Mouse (Mus musculus): ENCODE measurements around the gene Zfp428. TPM values are rescaled to one million over a fixed set of nuclear protein-coding genes. Genes with fewer than 3 reads are reported as not detected.

The Zfp428 gene
- total RNA-seq (2022): 10 to 100 TPM; 15.1 to 17.1 (median 15.6) TPM

DNA sequence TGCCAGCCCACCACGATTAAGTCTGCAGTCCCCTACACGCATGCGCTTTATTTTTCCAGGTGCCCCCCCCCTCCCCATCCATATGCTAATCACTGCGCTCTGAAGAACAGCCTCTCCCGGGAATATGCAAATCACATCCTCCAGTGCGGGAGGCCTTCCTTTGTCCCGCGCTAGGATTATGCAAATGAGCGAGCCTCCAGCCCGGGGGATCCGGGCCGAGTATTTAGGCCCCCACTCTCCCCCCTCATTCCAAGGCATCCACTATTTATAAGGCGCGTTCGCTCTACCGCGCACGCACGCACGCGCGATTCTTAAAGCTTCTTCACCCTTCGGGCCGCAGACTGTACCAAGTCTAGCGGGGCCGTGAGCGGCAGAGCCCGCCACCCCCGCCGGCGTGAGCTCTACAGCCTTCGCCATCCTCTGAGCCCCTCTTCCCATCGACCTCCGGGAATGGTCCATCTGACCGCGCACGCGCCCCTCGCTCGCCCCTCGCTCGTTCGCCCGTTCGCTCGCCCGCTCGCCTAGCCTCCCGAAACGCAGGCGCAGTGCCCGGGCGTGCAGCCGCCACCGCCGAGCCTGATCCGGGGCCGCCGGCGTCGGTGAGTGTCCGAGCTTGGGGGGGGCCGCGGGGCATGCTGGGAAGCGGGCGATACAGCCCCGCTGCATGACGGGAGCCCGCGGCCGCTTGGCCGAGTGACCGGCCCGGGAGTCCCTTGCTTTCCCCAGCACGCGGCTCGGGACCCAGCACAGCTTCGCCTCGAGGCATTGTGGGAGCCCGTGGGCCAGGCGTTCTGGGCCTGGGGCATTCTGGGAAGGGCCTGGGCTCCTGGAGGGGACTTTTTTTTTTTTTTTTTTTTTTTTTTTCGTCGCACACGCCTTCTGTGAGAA, at the start of gene Zfp428:
Gene Zfp428 (plus strand): TSS at position 169 of the 888 bp plus-strand sequence.
- DNase-seq (ENCODE audit: low spot score): peak; percentile 70

DNA sequence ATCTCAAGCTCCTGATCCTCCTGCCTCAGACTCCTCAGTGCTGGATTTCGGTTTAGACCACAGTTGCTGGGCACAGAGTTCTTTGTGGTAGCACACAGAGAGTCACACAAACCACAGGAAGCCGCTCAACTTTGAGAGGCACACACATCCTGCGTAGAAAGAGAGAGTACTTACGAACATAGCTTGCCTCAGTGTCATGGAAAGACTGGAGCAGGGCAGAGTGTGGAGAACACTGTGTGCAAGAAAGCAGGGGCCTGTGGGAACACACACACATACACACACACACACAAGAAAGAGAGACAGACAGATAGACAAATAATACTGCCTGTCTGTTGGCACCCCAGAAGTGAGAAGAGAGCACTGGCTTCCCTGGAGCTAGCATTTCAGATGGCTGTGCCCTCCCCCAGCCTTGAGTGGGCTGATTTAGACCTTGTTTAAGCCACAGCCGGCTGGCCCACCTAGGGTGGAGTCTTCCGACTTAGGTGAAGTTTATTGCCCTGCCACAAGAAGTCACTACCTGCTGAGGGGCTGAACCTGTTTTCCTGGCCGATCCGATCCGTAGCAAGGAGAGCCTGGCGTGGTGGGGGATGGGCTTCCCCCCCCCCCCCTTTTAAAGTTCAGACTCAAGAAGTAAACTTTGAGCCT, 49.0 kb upstream of the Zfp428 start:
- DNase-seq (ENCODE audit: low spot score): no peak

DNA sequence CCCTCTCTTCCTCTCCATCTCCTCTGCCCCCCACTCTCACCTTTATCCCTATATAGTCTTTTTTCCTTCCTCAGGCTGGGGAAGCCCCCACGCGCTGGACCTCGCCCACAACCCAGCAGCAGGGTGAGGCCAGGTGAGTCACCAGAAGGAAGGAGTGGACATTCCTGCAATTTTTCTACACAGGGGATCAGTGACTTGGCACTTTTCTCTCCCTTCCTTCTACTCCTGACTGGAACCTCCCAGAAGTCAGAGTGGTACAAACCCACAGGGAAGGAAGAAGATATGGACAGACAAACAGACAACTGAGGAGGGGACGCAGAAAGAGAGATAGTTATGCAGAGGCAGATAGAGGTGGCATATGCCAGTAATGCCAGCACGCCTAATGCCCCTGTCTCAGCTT, 47.4 kb upstream of the Zfp428 start:
- DNase-seq (ENCODE audit: low spot score): no peak

DNA sequence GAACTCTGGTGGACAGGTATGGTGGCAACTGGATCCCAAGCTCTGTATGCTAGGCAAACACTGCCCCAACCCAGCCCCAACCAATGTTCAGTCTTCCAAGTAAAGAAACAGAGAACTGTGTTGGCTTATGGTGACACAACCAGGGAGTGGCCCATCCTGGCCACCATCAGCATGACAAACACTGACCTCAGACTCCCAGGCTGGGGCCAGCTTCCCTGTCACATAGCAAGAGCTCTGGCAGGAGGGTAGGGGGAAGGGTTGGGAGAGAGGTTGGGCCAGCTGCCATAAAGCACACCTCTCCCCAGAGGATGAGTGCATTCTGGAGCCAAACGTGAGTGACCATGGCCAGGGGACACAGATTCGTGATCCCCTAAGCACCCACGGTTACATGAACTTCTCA, 47.0 kb upstream of the Zfp428 start:
- DNase-seq (ENCODE audit: low spot score): no peak

DNA sequence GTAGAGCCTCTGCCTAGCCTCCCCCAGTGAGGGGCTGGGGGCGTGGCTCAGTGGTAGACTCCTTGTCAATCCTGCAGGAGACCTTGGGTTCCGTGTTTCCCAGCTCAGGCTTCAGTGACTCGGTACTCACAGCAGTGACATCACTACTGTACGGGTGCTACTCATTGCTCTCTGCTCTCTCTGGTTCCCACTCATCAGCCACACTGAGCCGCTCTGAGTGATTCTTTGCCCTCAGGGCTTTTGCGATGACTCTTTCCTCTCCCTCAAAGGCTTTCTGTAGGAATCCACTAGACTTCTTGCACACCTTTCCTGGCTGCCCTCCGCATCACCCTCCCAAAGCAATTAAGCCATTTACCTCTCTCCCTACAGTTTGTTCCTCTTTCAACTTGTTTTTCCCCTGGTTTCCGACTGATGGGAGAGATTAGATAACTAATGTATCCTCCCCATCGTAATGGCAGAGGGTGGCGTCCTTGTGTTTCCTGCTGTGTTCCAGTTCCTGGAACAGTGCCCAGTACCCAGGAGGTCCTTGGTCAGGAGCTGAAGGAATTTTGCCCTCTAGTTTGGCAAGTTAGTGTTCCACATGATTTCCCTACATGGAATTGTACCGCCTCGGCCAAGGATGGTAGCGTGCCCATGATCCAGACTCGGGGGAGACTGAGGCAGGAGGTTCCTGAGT, 45.3 kb upstream of the Zfp428 start:
- peak; percentile 36 for DNase-seq (ENCODE audit: low spot score)

DNA sequence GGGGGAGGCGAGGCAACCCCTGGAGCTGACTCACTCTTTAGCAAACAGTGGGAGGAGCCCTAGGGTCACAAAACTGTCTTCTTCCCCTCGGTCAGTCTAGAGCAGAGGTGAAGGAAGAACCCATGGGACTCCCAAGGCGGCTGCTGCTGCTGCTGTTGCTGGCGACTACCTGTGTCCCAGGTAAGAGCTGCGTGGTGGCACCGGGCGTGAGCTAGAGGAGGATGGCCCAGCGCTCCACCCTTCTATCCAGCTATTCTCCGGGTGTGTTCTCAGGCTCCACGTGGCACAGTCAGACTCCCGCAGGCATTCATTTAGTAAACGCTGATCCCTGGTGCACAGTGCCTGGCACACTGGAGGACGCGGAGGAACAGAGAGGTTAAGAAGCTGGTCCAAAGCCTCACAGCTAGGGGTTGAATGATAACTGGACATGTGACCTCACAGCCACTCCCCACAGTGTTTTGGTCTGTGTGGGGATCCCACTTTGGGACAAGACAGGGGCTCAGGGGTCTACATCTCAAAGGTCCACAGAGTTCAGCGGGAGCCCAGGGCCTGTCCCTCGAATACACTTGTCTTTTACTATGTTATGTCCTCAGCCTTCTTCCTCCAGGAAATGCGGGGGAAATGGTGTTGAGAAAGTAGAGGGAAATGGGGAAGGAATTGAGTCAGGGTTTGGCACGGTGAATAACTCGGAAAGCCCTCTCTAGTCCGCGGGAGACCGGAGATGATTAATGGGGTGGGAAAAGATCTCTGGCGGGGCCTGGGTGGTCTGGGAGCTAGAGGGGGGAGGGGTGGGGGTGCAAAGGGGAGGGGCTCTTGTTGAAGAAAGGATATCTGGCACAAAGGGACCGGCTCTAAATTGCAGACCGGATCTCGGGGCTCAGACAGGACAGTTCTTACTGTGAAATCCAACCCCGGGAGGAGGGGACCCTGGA, 44.2 kb upstream of the Zfp428 start, which contains the start of gene Plaur:
Gene Plaur (plus strand): TSS at position 97 of the 932 bp plus-strand sequence.
- DNase-seq (ENCODE audit: low spot score): peak; percentile 71

DNA sequence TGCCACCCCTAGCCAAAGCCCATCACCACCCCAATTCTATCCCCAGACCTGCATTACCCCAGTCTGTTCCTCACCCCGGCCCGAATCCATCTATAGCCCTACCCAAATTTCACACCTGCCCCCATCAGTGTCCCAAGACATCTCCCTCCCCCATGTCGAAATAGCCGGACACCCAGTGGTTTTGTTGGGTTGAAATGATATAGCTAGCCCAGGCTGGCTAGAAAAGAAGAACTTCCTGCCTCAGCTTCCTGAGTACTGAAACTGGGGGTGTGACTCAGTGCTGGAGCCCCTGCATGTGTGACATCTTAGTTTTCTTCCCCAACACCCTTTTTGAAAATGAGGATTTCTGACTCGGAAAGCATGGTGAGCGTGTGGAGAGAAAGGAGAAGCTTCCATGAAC, 40.0 kb upstream of the Zfp428 start:
- no peak for DNase-seq (ENCODE audit: low spot score)

DNA sequence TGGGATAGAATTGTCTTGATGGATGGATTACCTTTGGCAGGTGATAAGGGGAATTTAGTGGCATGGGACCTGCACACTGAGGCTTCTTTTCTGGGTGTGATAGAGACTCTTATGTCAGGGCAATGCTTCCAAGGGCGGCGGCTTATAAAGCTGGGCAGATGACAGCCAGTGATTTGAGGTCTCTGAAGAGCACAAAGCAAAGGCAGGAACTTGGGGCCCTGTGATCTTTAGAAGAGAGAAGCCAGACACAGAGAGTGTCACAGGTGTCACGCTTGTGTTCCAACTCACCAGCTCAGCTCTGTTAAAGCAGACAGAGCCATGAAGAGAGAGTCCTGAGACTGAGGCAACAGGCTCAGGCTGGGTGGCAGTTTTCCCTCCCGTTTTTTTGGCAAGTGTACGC, 38.9 kb upstream of the Zfp428 start:
- DNase-seq (ENCODE audit: low spot score): no peak

DNA sequence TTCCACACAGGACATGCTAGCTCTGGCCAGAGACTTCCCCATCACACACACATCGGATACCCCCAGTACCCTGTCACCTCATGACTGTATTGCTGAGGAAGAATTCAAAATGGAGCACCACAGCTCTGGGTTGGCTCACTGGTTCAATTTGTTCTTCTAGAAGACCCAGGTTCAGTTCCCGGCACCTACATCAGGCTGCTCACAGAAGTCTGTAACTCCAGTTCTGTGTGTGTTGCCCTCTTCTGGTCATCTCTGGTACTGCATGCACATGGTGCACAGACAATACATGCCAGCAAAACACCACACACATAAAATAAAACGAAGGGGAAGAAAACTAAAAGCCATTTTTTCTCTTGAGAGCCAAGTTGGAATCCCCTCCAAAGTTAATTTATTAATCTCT, 37.7 kb upstream of the Zfp428 start:
- no peak for DNase-seq (ENCODE audit: low spot score)

DNA sequence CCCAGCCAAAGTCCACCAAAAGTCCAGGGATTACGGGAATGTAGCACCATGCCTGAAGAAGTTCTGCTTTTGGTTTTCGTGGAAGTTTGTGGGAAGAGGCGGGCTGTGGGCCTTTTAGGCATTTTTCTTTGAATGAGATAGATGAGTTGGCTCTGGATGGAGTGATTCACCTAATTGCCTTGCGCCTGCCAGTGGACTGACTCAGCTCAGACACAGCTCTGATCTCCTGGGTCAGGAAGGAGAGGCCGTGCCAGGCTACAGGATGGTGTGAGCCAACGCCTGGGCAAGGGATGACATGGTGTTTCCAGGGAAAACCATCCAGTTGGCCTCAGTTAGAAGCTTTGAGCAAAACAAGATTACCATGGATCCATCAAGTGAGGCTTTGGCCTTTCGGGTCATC, 36.5 kb upstream of the Zfp428 start:
- no peak for DNase-seq (ENCODE audit: low spot score)

DNA sequence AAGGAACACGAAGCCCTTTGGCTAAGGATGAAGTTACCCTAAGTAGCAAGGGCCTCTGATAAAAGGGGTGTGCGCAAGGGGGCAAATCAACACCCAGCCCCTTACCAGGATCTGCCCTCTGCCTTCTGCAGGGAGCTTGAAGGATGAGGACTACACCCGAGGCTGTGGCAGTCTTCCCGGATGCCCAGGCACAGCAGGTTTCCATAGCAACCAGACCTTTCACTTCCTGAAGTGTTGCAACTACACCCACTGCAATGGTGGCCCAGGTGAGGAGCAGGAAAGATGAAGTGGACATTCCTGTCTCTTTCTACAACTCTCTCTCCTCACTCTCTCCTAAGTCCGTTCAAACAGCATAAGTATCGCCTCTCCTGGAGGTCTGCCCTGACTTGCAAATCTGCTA, 34.4 kb upstream of the Zfp428 start:
- DNase-seq (ENCODE audit: low spot score): no peak

DNA sequence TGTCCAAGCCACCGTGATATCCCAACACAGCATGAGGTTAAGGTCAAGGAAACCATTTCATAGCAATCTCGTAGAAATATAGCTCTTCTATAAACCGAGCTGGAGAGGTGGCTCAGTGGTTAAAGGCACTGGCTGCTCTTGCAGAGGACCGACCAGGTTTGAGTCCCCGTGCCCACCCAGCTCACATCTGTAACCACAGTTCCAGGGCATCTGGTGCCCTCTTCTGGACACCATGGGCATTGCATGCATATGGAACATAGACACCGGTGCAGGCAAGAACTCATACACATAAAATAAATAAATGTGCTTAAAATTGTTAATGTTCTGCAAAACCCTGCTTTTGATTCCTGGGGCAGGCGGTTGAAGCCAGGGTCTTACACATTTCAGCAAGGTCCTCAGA, 33.9 kb upstream of the Zfp428 start:
- no peak for DNase-seq (ENCODE audit: low spot score)

DNA sequence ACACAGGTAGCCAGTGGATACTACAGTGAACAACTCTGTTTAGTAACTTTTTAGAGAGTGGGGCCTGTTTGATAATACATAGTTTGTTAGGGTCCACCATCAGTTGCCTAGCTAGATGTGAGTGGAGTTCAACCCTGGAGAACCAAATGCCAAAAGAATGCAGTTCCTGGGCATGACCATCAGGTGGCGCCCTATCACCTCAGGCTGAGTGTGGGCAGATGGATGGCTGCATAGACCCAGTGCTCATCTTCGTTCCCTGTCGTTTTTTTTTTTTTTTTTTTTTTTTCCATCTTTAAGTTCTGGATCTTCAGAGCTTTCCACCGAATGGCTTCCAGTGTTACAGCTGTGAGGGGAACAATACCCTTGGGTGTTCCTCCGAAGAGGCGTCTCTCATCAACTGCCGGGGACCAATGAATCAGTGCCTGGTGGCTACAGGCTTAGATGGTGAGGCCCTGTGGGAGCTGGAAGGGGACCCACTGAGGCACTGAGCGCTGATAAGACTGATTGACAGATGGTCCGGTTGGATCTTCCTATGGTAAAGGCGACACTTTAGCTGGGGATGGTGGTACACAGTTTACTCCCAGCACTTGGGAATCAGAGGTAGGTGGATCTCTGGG, 32.8 kb upstream of the Zfp428 start:
- peak; percentile 57 for DNase-seq (ENCODE audit: low spot score)

DNA sequence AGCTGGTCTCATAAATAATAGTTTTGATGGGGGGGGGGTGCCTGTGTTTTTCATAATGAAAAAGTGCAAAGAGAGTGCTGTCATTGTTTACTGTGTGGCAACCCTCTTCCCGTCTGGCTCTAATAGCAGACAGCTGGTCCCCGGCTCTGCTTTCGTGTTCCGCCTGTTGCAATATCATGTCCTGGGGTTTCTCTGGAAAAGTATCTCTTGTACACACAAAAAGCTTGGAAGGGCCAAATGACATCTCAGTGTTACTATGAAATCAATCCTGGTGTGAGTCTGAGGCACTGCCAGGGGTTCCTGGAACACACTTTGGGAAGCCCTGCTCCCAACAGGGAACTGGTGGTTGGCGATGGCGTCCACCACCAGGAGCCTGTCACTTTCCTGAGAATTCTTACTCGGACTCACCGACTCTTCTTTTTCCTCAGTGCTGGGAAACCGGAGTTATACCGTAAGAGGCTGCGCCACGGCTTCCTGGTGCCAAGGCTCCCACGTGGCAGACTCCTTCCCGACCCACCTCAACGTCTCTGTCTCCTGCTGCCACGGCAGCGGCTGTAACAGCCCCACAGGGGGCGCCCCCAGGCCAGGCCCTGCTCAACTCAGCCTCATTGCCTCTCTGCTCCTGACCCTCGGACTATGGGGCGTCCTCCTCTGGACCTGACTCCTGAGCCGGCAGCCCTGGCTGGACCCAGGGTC, 31.8 kb upstream of the Zfp428 start:
- DNase-seq (ENCODE audit: low spot score): no peak

DNA sequence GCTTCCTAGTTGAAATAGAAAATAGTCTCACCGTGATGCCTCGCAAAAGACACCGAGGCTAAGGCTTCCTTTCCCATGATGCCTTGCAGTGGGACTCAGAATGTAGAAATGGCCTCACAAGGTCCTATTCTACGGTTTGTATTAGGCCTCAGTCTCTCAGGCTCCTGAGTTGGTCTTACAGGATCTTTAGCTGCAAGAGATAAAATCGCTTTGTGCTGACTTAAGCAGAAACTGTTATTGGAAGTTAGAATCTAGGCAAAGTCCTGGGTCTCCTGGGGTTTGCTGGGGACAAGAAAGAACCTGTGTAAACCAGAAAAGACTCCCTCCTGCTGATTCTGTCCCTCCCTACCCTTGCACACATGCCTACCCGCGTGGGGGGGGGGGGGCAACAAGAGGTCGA, 30.5 kb upstream of the Zfp428 start:
- DNase-seq (ENCODE audit: low spot score): no peak

DNA sequence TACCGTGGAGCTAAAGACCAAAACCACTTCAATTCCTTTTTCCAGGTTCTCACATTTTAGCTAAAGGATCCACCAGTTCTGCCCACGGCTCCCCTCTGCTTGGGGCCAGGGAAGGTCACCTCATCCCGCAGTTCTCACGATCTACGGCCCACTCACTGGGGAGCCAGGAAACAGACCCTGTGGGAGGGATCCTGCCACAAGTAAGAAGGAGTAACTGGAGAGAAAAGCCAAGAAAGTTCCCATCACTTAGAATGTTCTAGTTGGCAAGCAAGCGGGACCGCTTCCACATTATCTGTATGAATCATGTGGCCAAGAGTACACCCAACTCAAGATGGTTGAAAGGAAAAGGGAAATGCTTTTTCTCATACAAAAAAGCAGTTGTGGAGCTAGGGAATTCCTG, 29.9 kb upstream of the Zfp428 start:
- DNase-seq (ENCODE audit: low spot score): no peak

DNA sequence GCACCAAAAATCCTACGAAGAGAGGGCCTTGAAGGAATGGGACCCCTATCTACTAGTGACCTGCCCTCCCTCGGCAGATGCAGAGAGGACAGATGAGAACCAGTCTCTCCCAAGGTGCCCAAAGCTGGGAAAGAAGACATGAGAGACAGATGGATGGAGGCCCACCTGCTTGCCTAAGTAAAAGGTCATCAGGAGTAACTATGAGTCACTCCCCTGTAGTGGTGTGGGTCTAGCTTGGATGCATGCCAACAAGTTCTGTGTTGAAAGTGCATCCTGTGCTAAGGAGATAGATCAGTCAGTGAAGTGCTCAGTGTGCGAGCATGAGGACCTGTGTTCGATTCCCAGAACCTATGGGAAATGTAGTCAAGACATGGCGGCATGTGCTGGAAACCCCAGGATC, 27.9 kb upstream of the Zfp428 start:
- DNase-seq (ENCODE audit: low spot score): no peak

DNA sequence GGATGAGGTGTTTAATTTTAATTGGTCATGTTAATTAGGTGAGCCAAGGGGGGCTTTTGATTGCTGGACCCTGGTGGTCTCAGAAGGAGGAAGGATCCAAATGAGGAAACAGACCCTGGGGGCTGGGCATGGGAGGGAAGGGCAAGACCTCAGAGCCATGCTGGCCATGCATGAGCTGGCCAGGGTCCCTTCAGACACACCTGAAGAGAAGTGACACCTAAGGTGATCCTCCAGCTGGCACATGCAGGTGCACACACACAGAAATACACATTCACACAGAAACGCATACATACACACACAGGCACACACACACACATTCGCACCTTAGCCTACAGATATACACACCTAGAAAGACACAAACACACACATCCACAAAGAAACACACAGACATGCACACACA, 27.1 kb upstream of the Zfp428 start:
- no peak for DNase-seq (ENCODE audit: low spot score)

DNA sequence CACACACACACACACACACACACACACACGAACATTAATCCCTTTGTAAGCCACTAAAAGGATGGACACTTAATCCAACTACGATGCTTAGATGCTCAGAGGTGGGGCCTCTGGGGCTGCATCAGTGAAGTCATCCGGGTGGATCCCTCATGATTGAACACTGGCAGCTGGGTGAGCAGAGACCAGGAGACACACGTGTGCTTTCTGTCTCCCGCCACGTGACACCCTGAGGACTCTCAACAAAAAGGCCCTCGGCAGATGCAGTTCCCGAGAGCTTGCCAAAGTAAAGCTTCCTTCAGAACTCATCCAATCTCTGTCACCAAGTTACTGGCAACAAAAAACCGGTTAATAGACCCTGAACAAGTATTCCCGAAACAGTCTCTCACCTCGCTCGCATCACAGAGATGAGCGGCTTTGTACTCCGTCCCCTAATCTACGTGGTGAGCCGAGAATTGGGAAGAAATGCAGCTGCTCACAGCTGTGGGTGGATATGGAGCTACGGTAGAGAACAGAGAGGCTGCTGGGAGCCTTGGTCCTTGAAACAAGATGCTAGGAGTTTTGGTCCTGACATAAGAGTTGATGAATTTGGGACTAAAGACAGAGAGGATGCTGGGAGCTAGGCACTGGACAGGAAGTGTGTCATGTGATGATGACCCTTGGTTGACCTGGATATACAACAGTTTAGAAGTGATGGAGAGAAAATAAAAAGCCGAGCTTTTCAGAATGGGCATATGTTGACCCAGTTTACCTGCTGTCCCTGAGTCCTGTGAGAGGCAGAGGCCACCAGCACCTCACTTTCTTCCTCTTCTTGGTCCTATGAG, 26.5 kb upstream of the Zfp428 start:
- DNase-seq (ENCODE audit: low spot score): peak; percentile 21
